Mouse (Mus musculus) bone marrow, adult 2 months (tissue): ENCODE results near the gene Rps27l. TPM values are rescaled to one million over a fixed set of nuclear protein-coding genes. Genes with fewer than 3 reads are reported as not detected.
"Not testable (repeated sequence)": the region's sequence is repeated elsewhere in the genome, so short reads cannot be mapped to it uniquely, and the experiment has no call there.

Experiments used
- H3K27ac ChIP-seq: fragments of 200-500 bp; 2 replicates; pipeline ENCODE4 v1.5.1; 2012; ENCODE audit warnings: low read depth, mild to moderate bottlenecking, control low read depth, inconsistent platforms, low read length; ENCODE audit not compliant: control insufficient read depth, poor library complexity, insufficient read depth
- H3K4me1 ChIP-seq: fragments of 200-500 bp; 2 replicates; pipeline ENCODE4 v1.6.1; 2011; ENCODE audit warnings: low read length; ENCODE audit not compliant: control insufficient read depth, insufficient read depth
- H3K4me3 ChIP-seq: fragments of 200-500 bp; replicated peaks from 2 replicates; pipeline ENCODE3; 2011; ENCODE audit warnings: mild to moderate bottlenecking, low read depth, low read length, control low read depth; ENCODE audit not compliant: control insufficient read depth
- CTCF ChIP-seq: fragments of 200-500 bp; IDR thresholded peaks from 2 replicates; pipeline ENCODE4 v1.5.1; 2011; ENCODE audit warnings: low read length, control low read depth; ENCODE audit not compliant: control insufficient read depth, insufficient read depth
- POLR2A ChIP-seq: fragments of 200-500 bp; IDR thresholded peaks from 2 replicates; pipeline ENCODE4 v1.6.1; 2011; ENCODE audit warnings: low read depth, mild to moderate bottlenecking, control low read depth, low read length, borderline replicate concordance; ENCODE audit not compliant: control insufficient read depth
- WGBS: fragments of 180-500 bp; shearing (Covaris S2); methylation state at CpG from one replicate; pipeline ENCODE4 v1.1.7; 2018; 5-methylcytosine and 5-hydroxymethylcytosine counted together
- polyA plus RNA-seq: library from polyadenylated mRNA; stranded (reverse); fragments of >200 nt; gene quantifications from 2 replicates; pipeline ENCODE4 v1.2.4, GENCODE M21; 2011; ENCODE audit warnings: low replicate concordance; ENCODE audit not compliant: missing spikeins, insufficient read depth, insufficient read length

Rps27l gene
- polyA plus RNA-seq, 1 experiment, result 183 TPM

DNA sequence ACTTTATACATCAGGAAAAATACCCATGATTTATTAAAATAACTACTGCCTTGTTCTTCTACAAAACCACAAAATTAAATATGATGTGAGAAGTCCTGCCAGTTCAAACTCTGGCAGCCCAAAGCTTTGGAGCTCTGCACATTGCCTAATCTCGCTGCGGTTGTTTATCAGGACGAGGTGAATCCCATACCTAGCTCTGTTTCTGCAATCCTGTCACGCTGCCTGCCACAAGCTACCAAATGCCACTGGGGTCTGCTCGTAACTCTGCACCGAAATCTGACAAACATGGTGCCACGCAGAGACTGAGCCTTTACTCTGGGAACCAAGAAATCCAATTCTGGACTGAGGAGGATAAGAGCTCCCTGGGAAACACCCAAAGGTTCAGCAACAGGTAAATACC lies 36.0 kb upstream of the Rps27l start:
- Histone ChIP-seq H3K4me3 (no peak overlapping the region), H3K4me1 (peaks cover 9% of the 10 kb centered on the region; the same call in 1 of the 2 replicates), H3K27ac (peak overlapping the region; percentile 22)
- TF ChIP-seq POLR2A (no peak), CTCF (no peak)
- WGBS, result 30% methylated on average over 7 of the region's 7 CpGs

DNA sequence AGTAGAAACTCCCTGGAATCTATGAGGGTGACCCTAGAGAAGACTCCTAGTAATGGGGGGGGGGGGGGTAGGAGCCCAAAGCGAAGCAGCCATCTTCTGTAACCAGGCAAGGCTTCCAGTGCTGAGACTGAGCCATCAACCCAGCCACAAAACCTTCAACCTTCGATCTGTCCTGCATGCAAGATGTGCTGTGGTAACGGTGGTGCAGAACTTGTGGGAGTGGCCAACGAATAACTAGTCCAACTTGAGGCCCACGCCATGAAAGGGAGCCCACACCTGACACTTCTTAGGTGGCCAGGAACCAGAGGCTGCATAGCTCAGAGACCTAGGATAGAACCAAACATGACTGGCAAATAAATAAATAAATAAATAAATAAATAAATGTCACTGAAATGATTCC lies 35.2 kb upstream of the Rps27l start:
- WGBS, result 43% methylated on average over 5 of the region's 5 CpGs
- Histone ChIP-seq H3K4me1 (peaks cover 9% of the 10 kb centered on the region; the same call in 1 of the 2 replicates), H3K27ac (no peak overlapping the region), H3K4me3 (no peak overlapping the region)
- TF ChIP-seq POLR2A, result no peak
- no peak for TF ChIP-seq CTCF

DNA sequence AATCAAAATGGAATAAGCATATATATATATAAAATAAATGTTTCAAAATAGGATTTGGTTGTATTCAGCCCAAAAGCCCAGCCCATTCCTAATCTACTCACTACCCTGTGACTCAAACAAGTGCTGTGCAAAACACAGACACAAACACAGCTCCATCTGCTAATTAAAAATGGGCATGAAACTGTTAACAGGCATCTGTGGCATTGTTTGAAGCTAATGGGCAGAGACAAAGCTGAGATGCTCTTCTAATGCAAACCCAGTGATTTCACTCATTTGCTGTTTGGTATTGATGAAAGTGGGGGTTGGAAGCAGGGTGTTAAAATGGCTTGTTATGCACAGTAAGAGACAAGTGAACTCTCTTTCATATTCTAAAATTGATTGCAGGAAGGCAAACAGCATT lies 33.6 kb upstream of the Rps27l start:
- Histone ChIP-seq H3K4me3 (no peak overlapping the region), H3K27ac (no peak overlapping the region), H3K4me1 (peaks cover 12% of the 10 kb centered on the region; the same call in 1 of the 2 replicates)
- TF ChIP-seq CTCF, result no peak
- no peak for TF ChIP-seq POLR2A

DNA sequence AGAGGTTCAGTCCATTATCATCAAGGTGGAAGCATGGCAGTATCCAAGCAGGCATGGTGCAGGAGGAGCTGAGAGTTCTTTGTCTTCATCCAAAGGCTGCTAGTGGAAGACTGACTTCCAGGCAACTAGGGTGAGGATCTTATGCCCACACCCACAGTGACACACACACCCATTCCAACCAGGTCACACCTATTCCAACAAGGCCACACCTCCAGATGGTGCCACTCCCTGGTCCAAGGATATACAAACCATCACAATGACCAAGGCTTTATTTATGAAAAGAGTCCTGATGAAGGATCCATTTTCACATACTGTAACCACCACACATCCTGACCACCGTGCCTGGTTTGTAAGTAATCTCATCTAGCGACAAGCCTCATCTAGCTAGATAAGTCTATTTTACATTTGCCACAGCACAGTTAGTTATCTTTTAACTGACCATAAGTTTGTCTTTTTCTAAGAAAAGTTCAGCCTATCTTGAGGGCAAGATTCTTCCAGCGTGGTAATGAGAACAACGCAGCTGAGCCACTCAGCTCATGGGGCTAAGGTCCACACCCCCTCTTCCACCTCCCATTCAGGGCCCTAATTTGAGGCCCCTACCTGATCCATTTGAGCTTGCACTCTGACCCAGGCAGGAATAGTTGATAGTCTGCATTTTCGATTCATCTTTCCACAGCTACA lies 32.5 kb upstream of the Rps27l start:
- Histone ChIP-seq H3K27ac (peak overlapping the region; percentile 45; the same call in 1 of the 2 replicates), H3K4me1 (peaks cover 10% of the 10 kb centered on the region; the same call in 1 of the 2 replicates)
- H3K4me3 ChIP-seq, result not testable (repeated sequence)
- 62% methylated on average over 5 of the region's 5 CpGs for WGBS

- Histone ChIP-seq H3K27ac (peak overlapping the region; percentile 37; the same call in 1 of the 2 replicates), H3K4me3 (no peak overlapping the region), H3K4me1 (peaks cover 10% of the 10 kb centered on the region; the same call in 1 of the 2 replicates)
- 50% methylated on average over 3 of the region's 3 CpGs for WGBS
- TF ChIP-seq CTCF, result no peak
- TF ChIP-seq POLR2A, result no peak
Observed at GRCm38 (mm10) chr9:66914540-66914939, 31.3 kb upstream of the Rps27l start.

DNA sequence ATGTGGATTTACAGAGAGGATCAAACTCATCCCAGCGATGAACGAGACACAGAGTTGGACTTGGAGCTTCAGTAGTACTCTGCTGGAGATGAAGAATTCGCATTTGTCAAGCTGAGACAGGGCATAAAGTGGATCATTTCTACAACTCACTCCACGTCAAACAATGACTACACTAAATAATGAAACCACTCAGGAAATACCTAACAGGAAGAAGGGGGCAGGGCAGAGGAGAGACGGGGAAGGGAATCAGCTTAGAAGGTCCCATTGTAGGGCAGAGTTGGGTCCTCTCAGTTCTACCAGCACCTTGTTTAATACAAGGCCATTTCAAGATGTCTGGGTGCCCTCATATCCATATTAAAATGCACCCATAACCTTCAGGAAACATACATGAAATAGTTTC lies 30.5 kb upstream of the Rps27l start:
- peaks cover 10% of the 10 kb centered on the region; the same call in 1 of the 2 replicates for H3K4me1 ChIP-seq
- TF ChIP-seq CTCF (no peak), POLR2A (no peak)
- no peak overlapping the region for H3K4me3 ChIP-seq
- H3K27ac ChIP-seq, result peak overlapping the region; percentile 74; the same call in 1 of the 2 replicates
- WGBS, result 8% methylated on average over 5 of the region's 5 CpGs

DNA sequence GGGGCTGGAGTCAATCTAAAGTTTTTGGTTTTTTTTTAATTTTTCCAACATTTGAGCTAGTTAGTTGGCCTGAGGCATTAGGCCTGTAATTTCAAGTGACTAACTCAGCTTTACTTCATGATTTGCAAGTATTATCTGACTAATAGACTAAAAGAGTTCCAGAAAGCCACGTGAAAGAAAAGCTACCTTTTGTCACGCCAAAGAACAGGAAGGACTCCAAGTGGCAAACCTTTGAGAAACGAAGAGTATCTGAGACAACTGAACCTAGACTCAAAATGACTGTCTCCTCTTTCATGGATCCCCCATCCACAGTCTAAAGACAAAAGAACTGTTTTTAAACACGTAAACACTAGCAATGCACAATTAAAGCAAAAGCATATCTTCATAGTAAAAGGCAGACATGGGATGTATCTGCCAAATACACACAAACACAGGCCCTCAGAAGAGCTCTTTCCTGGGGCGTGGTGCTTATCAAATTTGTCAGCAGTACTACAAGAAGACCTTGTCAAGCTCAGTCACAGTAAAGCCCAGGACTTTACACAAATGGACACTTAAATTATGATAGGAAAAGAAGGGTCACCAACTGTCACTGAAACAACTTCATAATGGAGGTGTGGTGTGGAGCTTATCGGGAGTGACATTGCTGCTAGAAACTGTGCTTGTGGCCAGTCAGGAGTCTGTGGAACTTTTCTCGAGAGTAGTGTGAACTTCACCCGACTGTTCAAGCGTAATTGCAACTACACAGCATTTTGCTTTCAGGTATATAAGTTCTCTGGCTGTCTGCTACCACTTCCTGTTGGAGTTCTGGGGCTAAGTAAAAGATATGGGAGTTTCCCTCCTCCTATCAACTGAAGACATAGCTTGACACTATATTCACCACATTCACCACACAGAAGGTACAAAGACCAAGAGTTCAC lies 29.8 kb upstream of the Rps27l start:
- Histone ChIP-seq H3K4me3 (peak overlapping the region; percentile 35), H3K27ac (peak overlapping the region; percentile 83; the same call in 1 of the 2 replicates), H3K4me1 (peaks cover 10% of the 10 kb centered on the region; the same call in 1 of the 2 replicates)
- TF ChIP-seq CTCF, result no peak
- no peak for TF ChIP-seq POLR2A
- 15% methylated on average over 9 of the region's 9 CpGs for WGBS

- H3K27ac ChIP-seq, result peak overlapping the region; percentile 67
- H3K4me1 ChIP-seq, result peaks cover 9% of the 10 kb centered on the region; the same call in 1 of the 2 replicates
- no peak for TF ChIP-seq CTCF
- no peak for TF ChIP-seq POLR2A
- WGBS, result 43% methylated on average over 8 of the region's 8 CpGs
- H3K4me3 ChIP-seq, result peak overlapping the region; percentile 9
Observed at GRCm38 (mm10) chr9:66917216-66917891, 28.5 kb upstream of the Rps27l start.
